Mouse (Mus musculus): ENCODE data around the gene Becn1.

GRCm38 (mm10) chr11:101247521-101248030 is 54.5 kb downstream of the Becn1 start:
- TF ChIP-seq CTCF (IDR thresholded peaks at IDR 0.05; ENCODE audit: low read depth) (no peak), EP300 (IDR thresholded peaks at IDR 0.05; ENCODE audit: low read depth) (no peak)
